Mouse (Mus musculus): ENCODE measurements around the gene Bach1.

DNA sequence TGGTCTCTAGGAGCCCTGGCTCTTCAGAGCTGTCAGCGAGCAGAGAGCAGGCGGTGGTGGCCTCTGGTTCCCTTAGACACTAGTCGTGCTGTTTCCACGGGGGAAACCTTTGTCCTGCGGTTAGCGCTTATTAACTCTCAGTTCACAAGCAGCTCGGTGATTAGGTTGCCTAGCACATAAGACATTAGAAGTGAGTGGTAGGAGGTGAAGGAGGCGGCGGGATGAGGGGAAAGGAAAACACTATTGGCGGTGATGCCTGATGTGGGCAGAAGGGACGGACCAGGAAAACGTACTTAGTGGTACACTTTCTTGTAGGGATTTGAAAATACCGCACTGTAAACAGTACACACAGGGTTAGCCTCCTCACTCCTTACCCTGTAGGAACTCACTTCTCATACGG lies 29.2 kb downstream of the Bach1 start:
- TF ChIP-seq GATA1 (IDR thresholded peaks at IDR 0.05; ENCODE audit: low read length) = no peak
- no peak for TF ChIP-seq TAL1 (IDR thresholded peaks at IDR 0.05; ENCODE audit: low read length)
